Mouse (Mus musculus) ES-E14 (cell line): Measurements from ENCODE around the gene Vps11. TPM values are rescaled to one million over a fixed set of nuclear protein-coding genes. Genes with fewer than 3 reads are reported as not detected.
"Not testable (repeated sequence)": the region's sequence is repeated elsewhere in the genome, so short reads cannot be mapped to it uniquely, and the experiment has no call there.

ENCODE experiments used
- DNase-seq: peaks from one replicate; pipeline ENCODE4 v3.0.0-alpha.2; 2013; ENCODE audit warnings: low read depth, low spot score
- H3K27ac ChIP-seq: 2 replicates; pipeline ENCODE4 v1.5.1; 2012; ENCODE audit warnings: low read depth, mild to moderate bottlenecking, low read length, moderate library complexity, mixed read lengths; ENCODE audit not compliant: poor library complexity, insufficient read depth, severe bottlenecking
- H3K36me3 ChIP-seq: 2 replicates; pipeline ENCODE4 v1.6.1; 2012; ENCODE audit warnings: mild to moderate bottlenecking, low read length, moderate library complexity, mixed read lengths; ENCODE audit not compliant: control insufficient read depth, poor library complexity, insufficient read depth, severe bottlenecking
- H3K4me1 ChIP-seq, 2 experiments: fragments of 150-350 bp in 1 of 2; sonication (generic) in 1 of 2; 2 replicates each; pipeline ENCODE4 v1.6.1; 2012; ENCODE audit warnings: low read length in 2 of 2, mild to moderate bottlenecking in 1 of 2, mixed read lengths in 1 of 2; ENCODE audit not compliant: control insufficient read depth in 2 of 2, insufficient read depth in 2 of 2, poor library complexity in 1 of 2
- H3K4me3 ChIP-seq, 2 experiments: fragments of 150-350 bp in 1 of 2; sonication (generic) in 1 of 2; 2 replicates each; pipeline ENCODE4 v1.5.1; 2012; ENCODE audit warnings: low read length in 2 of 2, low read depth in 1 of 2, mild to moderate bottlenecking in 1 of 2, mixed read lengths in 1 of 2; ENCODE audit not compliant: insufficient read depth in 1 of 2, poor library complexity in 1 of 2, severe bottlenecking in 1 of 2
- H3K9ac ChIP-seq: 2 replicates; pipeline ENCODE4 v1.6.1; 2012; ENCODE audit warnings: low read depth, mild to moderate bottlenecking, low read length, mixed read lengths; ENCODE audit not compliant: poor library complexity, insufficient read depth, severe bottlenecking
- H3K9me3 ChIP-seq: fragments of 150-350 bp; sonication (generic); 2 replicates; pipeline ENCODE4 v1.6.1; 2012; ENCODE audit warnings: low read depth, mild to moderate bottlenecking, low read length; ENCODE audit not compliant: control insufficient read depth, insufficient read depth
- CHD2 ChIP-seq: IDR thresholded peaks from 2 replicates; pipeline ENCODE4 v1.6.1; 2014; ENCODE audit warnings: mild to moderate bottlenecking, low read depth, low read length, inconsistent platforms
- HCFC1 ChIP-seq: IDR thresholded peaks from 2 replicates; pipeline ENCODE4 v1.6.1; 2012; ENCODE audit warnings: low read length, inconsistent platforms, borderline replicate concordance; ENCODE audit not compliant: insufficient read depth
- MAFK ChIP-seq: IDR thresholded peaks from 2 replicates; pipeline ENCODE4 v1.6.1; 2014; ENCODE audit warnings: mild to moderate bottlenecking, low read depth, low read length, inconsistent platforms; ENCODE audit not compliant: insufficient read depth
- ZC3H11A ChIP-seq: IDR thresholded peaks from 2 replicates; pipeline ENCODE4 v1.6.1; 2012; ENCODE audit warnings: low read depth, mild to moderate bottlenecking, inconsistent platforms, low read length, borderline replicate concordance
- ZNF384 ChIP-seq: IDR thresholded peaks from 2 replicates; pipeline ENCODE4 v1.6.1; 2012; ENCODE audit warnings: low read depth, low read length, inconsistent platforms
- in situ Hi-C, 2 experiments: fragments of 600-800 bp; cut with MboI; formaldehyde crosslinking; loops; one replicate each; pipeline ENCODE4 v1.15.1; 2025; ENCODE audit warnings: low sequenced_read_pairs in 2 of 2, inconsistent platforms in 1 of 2; ENCODE audit not compliant: unreplicated experiment in 2 of 2
- total RNA-seq: library from RNA; depleted of rRNA; stranded (reverse); fragments of 300-350 nt; gene quantifications from 2 replicates; pipeline ENCODE4 v1.2.3, GENCODE M21; 2012

Vps11 gene
- total RNA-seq, 1 experiment: 35.0 TPM

DNA sequence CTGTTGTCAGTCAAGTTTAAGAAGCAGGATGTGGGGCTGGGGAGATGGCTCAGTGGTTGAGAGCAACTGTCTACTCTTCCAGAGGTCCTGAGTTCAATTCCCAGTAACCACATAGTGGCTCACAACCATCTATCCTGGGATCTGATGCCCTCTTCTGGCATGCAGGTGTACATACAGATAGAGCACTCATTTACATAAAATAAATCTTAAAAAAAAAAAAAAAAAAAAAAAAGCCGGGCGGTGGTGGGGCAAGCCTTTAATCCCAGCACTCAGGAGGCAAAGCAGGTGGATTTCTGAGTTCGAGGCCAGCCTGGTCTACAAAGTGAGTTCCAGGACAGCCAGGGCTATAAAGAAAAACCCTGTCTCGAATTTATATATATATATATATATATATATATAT is 37.8 kb downstream of the Vps11 start:
- H3K9ac ChIP-seq, H3K36me3 ChIP-seq, H3K4me1 ChIP-seq, in situ Hi-C loops, H3K27ac ChIP-seq, DNase-seq, H3K4me3 ChIP-seq, H3K9me3 ChIP-seq: not testable (repeated sequence)
- TF ChIP-seq ZNF384: peak; percentile 82

DNA sequence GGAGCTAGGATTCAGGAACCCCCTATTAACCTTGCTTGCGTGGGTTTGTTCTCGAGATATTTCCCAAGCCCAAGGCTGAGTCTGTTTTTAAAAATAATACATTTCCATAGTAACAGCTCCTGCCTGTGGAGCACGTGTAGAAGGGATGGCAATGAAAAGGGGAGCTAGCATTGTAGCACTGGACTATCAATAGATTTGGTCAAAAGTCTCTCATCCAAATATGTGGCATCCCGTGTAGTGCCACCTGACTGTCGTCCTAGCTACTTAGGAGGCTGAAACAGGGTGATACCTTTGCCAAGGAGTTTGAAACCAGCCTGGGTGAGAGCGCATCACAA is 40.7 kb downstream of the Vps11 start:
- H3K36me3 ChIP-seq: no peaks in the 10 kb centered on the region
- TF ChIP-seq MAFK: no peak
- no peak for TF ChIP-seq ZC3H11A
- no peak for TF ChIP-seq ZNF384
- no peak for TF ChIP-seq HCFC1
- TF ChIP-seq CHD2: no peak
- peak overlapping the region; percentile 39 to 41; a peak in 3 of 4 replicates for H3K4me3 ChIP-seq
- H3K9ac ChIP-seq: peak overlapping the region; percentile 37
- in situ Hi-C loops: no loop called here
- peaks cover 0 to 3% of the 10 kb centered on the region in 2 experiments; a peak in 1 of 4 replicates for H3K4me1 ChIP-seq
- DNase-seq: no peak
- H3K9me3 ChIP-seq: no peaks in the 10 kb centered on the region
- no peak overlapping the region for H3K27ac ChIP-seq

- DNase-seq: peak; percentile 95
- Histone ChIP-seq H3K4me1 (peaks cover 0 to 3% of the 10 kb centered on the region in 2 experiments; a peak in 1 of 4 replicates), H3K36me3 (no peaks in the 10 kb centered on the region), H3K27ac (no peak within 1 kb of the TSS), H3K9me3 (no peaks in the 10 kb centered on the region), H3K9ac (peak within 1 kb of the TSS; percentile 78), H3K4me3 (peak within 1 kb of the TSS; percentile 88 to 91)
- in situ Hi-C loops: no loop called here
- TF ChIP-seq MAFK (no peak), ZC3H11A (no peak), CHD2 (no peak), HCFC1 (peak; percentile 15; the same call in 1 of the 2 replicates), ZNF384 (no peak)
Observed at GRCm38 (mm10) chr9:44319887-44320798, 41.3 kb downstream of the Vps11 start, which contains the start of gene C2cd2l. TSS of gene C2cd2l (minus strand) at chr9:44320285.

DNA sequence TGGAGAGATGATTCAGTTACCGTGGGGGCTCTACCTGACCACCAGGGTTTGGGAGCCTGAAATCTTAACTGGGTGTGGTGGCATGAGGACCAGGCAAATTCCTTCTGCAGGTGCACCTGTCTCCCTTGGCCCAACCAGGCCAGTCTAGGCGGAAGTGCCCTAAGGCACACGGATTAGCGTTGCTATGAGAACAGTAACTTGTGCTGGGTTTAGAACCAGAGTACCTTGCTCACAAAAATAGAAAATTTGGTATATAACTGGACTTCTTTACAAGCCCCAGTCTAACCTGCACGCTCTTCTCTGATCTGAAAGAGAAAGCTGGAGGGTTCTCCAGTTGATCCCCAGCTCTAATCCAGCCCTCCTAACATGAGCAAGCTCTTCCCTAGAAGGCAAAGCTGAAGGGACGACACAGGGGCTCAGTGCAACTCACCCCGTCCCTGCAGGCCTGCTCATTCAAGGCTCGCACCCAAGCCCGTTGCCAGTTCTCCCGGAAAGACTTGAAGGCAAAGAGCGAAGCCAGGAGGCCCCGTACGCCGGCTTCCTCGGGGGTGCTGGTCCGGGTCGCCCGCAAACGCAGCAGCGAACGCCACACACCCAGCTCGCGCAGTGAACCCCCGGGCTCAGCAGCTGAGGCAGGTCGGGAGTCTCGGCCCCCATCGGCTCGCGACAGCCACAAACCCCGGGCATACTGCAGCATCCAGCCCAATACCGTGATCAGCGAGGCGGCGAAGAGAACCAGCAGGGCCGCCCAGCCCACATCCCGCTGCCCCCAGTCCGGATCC is 42.2 kb downstream of the Vps11 start:
- peak overlapping the region; percentile 88 to 91 for H3K4me3 ChIP-seq
- no peaks in the 10 kb centered on the region for H3K36me3 ChIP-seq
- peak overlapping the region; percentile 78 for H3K9ac ChIP-seq
- no peaks in the 10 kb centered on the region for H3K9me3 ChIP-seq
- no peak overlapping the region for H3K27ac ChIP-seq
- TF ChIP-seq HCFC1 (no peak), CHD2 (no peak), MAFK (no peak), ZNF384 (no peak), ZC3H11A (no peak)
- H3K4me1 ChIP-seq: peaks cover 0 to 3% of the 10 kb centered on the region in 2 experiments; a peak in 1 of 4 replicates
- in situ Hi-C loops: no loop called here
- no peak for DNase-seq
